Mouse (Mus musculus) cerebellum, adult 18-20 months (tissue): ENCODE results near the gene Fcer2a.

Experiments
- DNase-seq, 2 experiments: peaks; one replicate each; pipeline ENCODE4 v3.0.0; 2021

The Fcer2a gene

GRCm38 (mm10) chr8:3694121-3694520 is at the start of gene Fcer2a:
TSS of gene Fcer2a (minus strand) at chr8:3694175.
- DNase-seq: no peak

- no peak for DNase-seq
These were observed 43.0 kb upstream of the Fcer2a start for GRCm38 (mm10) chr8:3736947-3737346.

GRCm38 (mm10) chr8:3735599-3735998 is 41.6 kb upstream of the Fcer2a start:
- DNase-seq: no peak

GRCm38 (mm10) chr8:3734084-3734483 is 40.1 kb upstream of the Fcer2a start:
- no peak for DNase-seq

- no peak for DNase-seq
These were observed 27.1 kb upstream of the Fcer2a start for GRCm38 (mm10) chr8:3721041-3721440.

- DNase-seq: no peak
These were observed 26.6 kb upstream of the Fcer2a start, which contains the start of gene Clec4g for GRCm38 (mm10) chr8:3720551-3720950. TSS of gene Clec4g (minus strand) at chr8:3720651.

- DNase-seq: peak; percentile 48 to 65
These were observed 24.6 kb upstream of the Fcer2a start for GRCm38 (mm10) chr8:3718559-3718958.

- no peak for DNase-seq
These were observed 23.5 kb upstream of the Fcer2a start for GRCm38 (mm10) chr8:3717321-3717954.

- DNase-seq: no peak
These were observed 17.7 kb upstream of the Fcer2a start for GRCm38 (mm10) chr8:3711646-3712045.

- no peak for DNase-seq
These were observed 16.3 kb upstream of the Fcer2a start for GRCm38 (mm10) chr8:3710312-3710711.

- DNase-seq: no peak
These were observed 13.6 kb upstream of the Fcer2a start for GRCm38 (mm10) chr8:3707611-3708010.

GRCm38 (mm10) chr8:3705711-3706110 is 11.7 kb upstream of the Fcer2a start:
- peak; percentile 16 to 30 for DNase-seq

- DNase-seq: no peak
These were observed 7.5 kb upstream of the Fcer2a start for GRCm38 (mm10) chr8:3701491-3701890.

GRCm38 (mm10) chr8:3690774-3691173 is 3.2 kb downstream of the Fcer2a start:
- DNase-seq: no peak

GRCm38 (mm10) chr8:3687537-3687936 is 6.4 kb downstream of the Fcer2a start:
- DNase-seq: no peak

GRCm38 (mm10) chr8:3685422-3685821 is 8.6 kb downstream of the Fcer2a start:
- DNase-seq: no peak

GRCm38 (mm10) chr8:3684530-3684929 is 9.4 kb downstream of the Fcer2a start:
- DNase-seq: no peak

GRCm38 (mm10) chr8:3683408-3684176 is 10.4 kb downstream of the Fcer2a start:
- DNase-seq: peak; percentile 77 to 78

- DNase-seq: peak in 1 of 2 experiments; percentile 31
These were observed 11.5 kb downstream of the Fcer2a start for GRCm38 (mm10) chr8:3682435-3682834.

GRCm38 (mm10) chr8:3679656-3680055 is 14.3 kb downstream of the Fcer2a start:
- peak in 1 of 2 experiments; percentile 46 for DNase-seq

- peak; percentile 66 to 68 for DNase-seq
These were observed 14.7 kb downstream of the Fcer2a start for GRCm38 (mm10) chr8:3679236-3679635.

- no peak for DNase-seq
These were observed 15.1 kb downstream of the Fcer2a start for GRCm38 (mm10) chr8:3678831-3679230.

GRCm38 (mm10) chr8:3676993-3677579 is 16.9 kb downstream of the Fcer2a start:
- peak in 1 of 2 experiments; percentile 36 for DNase-seq
